Mouse (Mus musculus) ES-E14 (cell line): ENCODE data around the gene Rps21.

ENCODE experiments used
- CHD2 ChIP-seq: IDR thresholded peaks from 2 replicates; pipeline ENCODE4 v1.6.1; 2014; ENCODE audit warnings: mild to moderate bottlenecking, low read depth, low read length, inconsistent platforms
- HCFC1 ChIP-seq: IDR thresholded peaks from 2 replicates; pipeline ENCODE4 v1.6.1; 2012; ENCODE audit warnings: low read length, inconsistent platforms, borderline replicate concordance; ENCODE audit not compliant: insufficient read depth
- MAFK ChIP-seq: IDR thresholded peaks from 2 replicates; pipeline ENCODE4 v1.6.1; 2014; ENCODE audit warnings: mild to moderate bottlenecking, low read depth, low read length, inconsistent platforms; ENCODE audit not compliant: insufficient read depth
- ZC3H11A ChIP-seq: IDR thresholded peaks from 2 replicates; pipeline ENCODE4 v1.6.1; 2012; ENCODE audit warnings: low read depth, mild to moderate bottlenecking, inconsistent platforms, low read length, borderline replicate concordance

DNA sequence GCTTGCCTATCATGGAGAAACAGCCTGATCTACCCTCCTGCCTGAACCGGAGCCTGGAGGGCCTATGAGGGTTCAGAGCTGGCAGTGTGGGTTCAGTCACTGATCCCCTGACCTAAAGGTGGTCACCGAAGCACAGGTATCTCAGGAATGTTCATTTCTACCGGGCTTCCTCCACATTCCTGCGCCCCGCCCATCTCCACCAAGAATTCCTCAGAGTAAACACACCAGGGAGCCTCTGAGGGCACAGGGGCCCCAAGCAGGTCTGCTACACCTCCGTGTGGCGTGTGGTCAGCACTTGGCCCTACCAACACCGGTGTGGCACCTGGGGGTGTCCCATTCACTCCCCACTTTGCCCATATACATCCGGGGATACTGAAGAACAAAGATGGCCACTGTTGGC, 37.0 kb upstream of the Rps21 start:
- TF ChIP-seq HCFC1 = no peak
- TF ChIP-seq ZC3H11A = no peak
- TF ChIP-seq MAFK = no peak
- no peak for TF ChIP-seq CHD2
